Mouse (Mus musculus) liver, postnatal 0 days (tissue): ENCODE results near the gene Tab3.

Experiments
- CTCF ChIP-seq: sonication (generic); IDR thresholded peaks from 2 replicates; pipeline ENCODE4 v1.5.1; 2016; ENCODE audit warnings: antibody characterized with exemption, low read depth
- EP300 ChIP-seq: IDR thresholded peaks from 2 replicates; pipeline ENCODE4 v1.6.1; 2016; ENCODE audit warnings: antibody characterized with exemption, low read depth, mild to moderate bottlenecking

DNA sequence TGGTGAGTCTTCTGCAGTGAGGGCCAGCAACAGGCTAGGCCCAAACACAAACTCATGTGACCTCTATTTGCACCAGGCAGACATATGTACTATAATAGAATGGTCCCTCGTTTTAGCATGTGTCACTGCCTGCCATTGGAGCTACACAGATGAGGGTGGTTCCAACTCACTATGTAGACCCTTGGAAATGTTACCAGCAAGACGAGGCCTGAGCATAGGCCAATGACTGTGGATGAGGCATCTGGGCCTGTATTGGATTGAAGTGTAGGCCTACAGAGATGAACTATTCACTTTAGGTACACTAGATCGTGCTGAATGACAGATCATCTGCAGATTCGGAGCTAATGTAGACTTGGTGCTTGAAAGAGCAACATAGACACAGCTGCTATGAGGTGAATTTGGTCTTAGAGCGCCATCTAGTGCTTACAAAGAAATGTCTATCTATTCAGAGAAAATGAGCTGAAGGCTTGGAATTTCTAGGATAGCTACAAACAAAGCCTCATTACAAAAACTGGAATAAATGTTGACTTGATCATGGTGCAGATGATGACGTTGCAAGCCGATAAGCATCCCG is 72.5 kb downstream of the Tab3 start:
- TF ChIP-seq EP300 (no peak), CTCF (peak; percentile 76)
